Mouse (Mus musculus) megakaryocyte, adult 5-6 weeks (primary cell): ENCODE data around the gene Plxna2. TPM values are rescaled to one million over a fixed set of nuclear protein-coding genes. Genes with fewer than 3 reads are reported as not detected.

Experiments
- ATAC-seq: 2 replicates; pipeline ENCODE4 v1.8.0; 2016; ENCODE audit warnings: mild to moderate bottlenecking, inconsistent platforms; ENCODE audit not compliant: poor library complexity, severe bottlenecking
- total RNA-seq, 2 experiments: library from RNA; stranded (forward) in 1 of 2; stranded (reverse) in 1 of 2; fragments of 153-499, 151-499 nt in 1 of 2; fragments of 221-1000, 200-1000 nt in 1 of 2; gene quantifications; 2 replicates each; pipeline versions ENCODE4 v1.2.3 to v1.2.4; 2015 to 2017

Plxna2 gene
- total RNA-seq, 2 experiments from 2014 or later = 0.18 TPM; not detected in 1

DNA sequence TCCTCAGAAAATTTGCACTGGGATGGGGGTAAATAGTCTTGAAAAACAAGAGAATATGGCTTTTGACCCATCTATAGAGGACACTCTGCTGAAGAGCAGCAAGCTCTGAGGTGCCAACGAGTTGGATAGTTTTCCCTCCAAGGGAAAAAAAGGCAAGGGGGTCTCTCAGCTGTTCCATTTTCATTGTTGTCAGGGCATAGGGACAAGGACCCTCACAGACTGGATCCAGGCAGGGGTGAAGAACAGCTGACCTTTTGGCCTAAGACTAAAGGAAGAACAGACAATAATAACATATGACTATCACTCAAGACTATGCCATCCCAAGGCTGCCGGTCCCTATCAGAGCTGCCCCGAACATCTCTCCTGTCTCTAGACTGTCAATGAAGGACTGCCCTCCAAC, 4.2 kb downstream of the Plxna2 start:
- no peak for ATAC-seq

DNA sequence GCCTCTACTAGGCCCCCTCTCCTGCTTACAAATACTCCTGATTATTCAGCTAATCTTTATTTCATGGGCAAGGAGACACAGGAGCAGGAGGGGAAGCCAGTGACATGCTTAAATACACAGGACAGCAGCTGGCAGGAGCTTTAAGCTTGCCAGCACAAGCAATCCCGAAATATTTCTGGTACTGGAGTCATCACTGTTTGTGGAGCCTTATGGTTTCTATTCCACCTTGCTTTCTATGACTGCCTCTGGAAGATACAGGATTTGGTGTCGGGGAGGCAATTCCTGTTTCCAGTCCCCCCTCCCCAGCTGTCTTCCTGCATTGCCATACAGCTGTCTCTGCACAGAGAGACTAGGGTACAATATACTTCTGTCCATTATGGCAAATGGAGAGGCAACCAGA, 4.7 kb downstream of the Plxna2 start:
- ATAC-seq = no peak

DNA sequence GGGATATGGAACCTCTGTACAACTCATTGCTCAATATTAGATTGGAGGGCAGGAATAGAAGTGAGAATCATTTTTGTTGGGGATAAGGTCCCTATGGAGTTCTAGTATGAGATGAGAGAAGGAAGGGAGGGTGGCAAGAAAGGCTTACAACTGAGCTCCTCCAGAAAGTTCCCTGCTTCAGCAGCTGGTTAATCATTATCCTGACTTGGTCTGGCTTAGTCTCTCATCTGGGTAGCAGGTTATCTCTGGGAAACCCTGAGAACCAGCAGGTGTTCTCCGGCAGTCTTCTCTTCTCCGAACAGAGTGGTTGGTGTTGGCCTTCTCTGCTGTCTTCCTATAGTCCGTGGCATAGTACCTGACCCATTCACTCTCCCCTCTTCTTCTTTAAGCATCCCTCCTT, 5.6 kb downstream of the Plxna2 start:
- no peak for ATAC-seq

DNA sequence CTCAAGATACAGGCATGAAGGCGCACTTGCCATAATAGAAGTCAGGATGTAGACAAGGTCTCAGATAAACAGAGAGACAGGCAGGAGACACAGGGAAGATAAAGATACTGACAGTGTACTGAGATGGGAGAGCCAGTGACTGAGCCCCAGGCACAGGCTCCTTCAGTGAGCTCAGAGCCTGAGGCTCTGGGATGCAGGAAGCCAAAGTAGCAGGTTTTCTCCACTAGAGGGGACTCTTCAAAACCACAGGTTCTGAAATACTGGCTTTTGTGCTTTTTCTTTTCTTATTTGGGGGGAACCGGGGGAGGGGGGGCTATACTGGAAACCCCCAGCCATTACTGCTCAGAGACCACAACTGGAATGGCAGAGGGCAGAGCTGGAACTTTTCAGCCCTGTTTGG, 6.4 kb downstream of the Plxna2 start:
- no peak for ATAC-seq

DNA sequence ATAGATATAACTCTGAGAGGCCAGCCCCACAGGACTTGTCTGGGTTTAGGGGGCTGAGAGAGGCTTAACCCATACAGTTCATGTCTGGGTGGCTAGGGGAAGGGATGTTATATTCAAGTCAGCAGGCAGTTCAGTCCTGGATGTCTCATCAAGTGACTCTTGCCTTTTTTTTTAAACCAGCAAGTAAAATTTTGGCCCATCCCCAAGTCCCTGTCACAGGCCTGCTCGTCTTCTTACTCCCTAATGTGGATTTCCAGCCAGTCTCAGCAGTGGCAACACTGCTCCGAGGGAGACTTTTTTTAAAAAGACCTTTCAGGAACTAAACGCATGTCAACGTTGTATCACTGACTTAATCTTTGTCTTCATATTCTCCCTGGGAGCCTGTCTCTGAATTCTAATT, 7.0 kb downstream of the Plxna2 start:
- no peak for ATAC-seq

DNA sequence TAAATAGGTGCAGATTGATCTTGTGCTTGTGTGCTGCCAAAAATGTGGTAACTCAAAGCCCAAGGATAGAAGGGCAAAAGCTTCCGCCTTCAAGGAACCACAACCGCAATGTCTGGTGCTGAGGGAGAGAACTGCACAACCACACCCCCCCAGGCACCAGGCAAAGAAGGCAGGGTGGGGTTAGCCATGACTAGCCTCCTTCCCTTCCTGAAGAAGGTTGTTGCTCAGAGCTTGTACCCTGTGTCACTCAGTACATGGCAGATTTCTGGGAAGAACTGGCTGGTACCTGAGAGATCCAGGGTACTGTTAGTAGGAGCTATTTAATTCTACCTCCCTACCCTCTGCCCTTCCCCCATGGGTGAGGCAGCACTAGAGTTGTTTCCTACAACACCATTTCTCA, 8.1 kb downstream of the Plxna2 start:
- ATAC-seq = peak; percentile 58

DNA sequence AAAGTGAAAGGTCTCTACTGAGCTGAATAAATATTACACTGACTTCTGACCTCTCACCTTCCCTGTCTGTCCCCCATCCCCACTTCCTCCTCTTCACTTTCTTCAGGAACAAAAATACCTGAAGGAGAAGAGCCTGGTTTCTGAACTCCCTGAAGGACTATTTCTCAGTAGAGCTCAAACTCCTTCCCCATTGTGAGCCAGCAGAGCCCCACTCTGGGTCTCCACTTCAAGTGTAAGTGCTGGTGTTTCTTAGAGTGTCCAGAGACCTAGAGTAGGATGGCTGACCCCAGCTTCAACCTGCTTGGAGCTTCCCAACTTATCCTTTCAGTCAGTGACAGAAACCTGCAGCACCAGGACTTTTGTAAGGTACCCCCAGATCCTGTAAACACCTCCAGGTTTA, 9.3 kb downstream of the Plxna2 start:
- ATAC-seq = no peak

DNA sequence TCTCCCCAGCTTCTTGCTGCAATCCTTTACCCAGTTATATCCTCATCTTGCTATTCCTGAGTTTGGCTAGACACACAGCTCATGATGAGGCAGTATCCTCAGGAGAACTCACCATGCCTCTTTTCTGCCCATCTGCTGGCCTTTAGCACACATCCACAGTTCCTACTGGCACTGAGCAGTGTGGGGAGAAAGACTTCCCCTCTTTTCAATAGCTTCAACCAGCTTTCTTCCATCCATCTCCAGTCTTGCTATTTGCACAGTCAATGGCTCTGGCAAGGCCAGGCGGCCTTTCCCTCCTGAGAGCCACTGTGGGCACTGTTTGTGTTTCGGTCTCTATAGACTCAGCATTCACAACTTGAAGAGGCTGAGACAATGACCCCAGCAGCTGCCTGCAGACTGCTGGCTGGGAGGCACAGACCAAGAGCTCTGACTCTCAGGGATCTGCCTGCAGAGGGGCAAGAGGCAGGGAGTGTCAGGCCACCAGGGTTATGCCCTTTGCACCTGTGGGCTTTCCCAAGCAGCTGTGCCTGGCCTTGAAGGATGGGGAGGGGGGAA, 11.2 kb downstream of the Plxna2 start:
- ATAC-seq = no peak

DNA sequence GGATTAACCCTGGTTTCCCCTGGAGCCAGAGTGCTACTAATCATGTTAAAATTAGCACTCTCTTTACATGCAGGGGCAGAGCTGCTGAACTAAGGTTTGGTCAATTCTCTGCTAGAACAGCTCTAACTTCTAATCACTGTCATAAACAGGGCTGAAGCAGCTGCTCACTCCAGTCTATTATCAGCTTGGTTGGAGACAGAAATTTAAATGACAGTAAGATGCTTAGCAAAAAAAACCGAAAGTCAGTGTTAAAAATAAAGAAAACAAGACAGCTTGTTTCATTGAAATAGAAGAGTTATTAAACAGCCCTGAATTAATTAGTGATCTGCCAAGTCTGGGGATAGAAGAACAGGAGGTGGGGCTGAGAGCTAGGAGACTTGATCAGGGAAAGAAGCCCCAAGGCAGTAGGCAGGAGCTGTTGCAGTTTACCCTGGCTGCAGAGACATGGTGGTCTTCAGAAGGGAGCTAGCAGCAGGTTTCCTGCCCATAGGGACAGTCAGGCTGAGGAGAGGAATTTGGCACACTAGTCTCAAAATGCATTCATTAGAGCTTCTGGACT, 12.6 kb downstream of the Plxna2 start:
- no peak for ATAC-seq

DNA sequence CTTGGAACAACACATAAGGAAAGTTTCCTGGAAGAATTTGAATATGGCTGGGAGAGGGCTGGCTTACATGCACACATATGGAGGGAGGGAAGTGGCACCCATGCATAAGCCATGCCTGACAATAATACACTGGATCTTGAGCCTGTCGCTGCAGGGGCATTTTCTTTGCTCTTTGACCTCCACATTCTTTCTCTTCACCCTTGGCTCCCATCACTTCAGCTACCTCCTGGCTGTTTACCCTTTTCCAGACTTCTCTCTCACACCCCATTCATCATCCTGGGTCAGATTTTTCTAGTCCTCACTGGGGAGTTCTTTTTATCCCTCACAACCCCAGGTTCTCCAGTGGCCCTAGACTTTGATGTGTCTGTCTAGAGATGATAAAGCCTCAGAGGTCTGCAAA, 13.6 kb downstream of the Plxna2 start:
- no peak for ATAC-seq

DNA sequence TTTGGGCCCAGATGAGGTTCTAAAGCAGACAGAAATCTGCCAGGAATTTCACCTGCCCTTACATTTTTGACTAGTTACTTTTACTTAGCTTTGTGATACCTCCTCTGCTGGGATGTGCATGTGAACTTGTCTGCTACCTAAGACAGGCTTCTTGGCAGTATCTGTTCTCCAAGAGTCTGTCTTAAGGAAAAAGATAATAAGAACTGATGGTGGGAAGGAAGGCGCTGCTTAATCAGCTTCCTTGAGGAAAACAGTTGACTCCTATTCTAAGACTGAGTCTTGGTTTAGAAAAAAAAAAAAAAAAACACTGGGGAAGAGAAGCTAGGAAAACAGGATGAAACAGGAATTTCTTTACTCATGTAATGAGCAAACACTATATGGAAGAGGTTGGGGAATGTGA, 14.0 kb downstream of the Plxna2 start:
- ATAC-seq = no peak

DNA sequence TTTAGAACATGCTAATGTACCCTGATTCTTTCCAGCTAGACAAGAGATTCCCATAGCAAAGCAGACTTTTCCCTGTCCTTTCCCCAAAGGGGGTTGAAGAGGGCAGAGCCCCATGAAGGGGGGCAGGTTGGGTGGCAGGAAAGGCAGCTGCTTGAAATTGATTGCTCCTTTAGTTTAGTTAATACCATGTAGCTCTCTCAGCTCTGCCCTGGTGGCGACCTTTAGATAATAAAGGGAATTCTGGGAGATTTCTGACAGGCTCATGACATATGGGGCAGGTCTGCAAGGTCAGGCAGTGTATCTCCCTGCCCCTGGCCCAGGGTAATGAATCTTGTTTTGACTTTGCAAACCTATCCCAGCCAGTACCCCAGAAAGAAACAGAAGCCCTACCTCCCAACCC, 17.4 kb downstream of the Plxna2 start:
- ATAC-seq = no peak

DNA sequence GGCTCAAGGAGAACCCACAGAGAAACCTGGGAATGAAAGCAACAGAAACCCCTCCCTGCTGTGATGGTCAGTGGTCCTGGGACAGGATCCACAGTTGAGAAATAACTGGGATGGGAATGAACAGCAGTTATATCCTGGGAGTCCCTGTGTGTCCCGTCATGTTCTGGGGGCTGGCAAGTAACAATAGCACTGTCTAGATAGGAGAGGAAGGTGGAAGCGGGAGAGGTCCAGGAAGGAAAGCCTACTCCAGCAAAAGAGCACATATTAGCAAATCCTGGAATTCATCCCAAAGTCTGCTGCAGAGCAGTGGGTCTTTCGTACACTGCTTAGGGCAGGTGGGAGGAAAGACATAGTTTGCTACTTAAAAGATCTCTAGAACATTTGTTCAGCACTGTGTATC, 17.9 kb downstream of the Plxna2 start:
- no peak for ATAC-seq

DNA sequence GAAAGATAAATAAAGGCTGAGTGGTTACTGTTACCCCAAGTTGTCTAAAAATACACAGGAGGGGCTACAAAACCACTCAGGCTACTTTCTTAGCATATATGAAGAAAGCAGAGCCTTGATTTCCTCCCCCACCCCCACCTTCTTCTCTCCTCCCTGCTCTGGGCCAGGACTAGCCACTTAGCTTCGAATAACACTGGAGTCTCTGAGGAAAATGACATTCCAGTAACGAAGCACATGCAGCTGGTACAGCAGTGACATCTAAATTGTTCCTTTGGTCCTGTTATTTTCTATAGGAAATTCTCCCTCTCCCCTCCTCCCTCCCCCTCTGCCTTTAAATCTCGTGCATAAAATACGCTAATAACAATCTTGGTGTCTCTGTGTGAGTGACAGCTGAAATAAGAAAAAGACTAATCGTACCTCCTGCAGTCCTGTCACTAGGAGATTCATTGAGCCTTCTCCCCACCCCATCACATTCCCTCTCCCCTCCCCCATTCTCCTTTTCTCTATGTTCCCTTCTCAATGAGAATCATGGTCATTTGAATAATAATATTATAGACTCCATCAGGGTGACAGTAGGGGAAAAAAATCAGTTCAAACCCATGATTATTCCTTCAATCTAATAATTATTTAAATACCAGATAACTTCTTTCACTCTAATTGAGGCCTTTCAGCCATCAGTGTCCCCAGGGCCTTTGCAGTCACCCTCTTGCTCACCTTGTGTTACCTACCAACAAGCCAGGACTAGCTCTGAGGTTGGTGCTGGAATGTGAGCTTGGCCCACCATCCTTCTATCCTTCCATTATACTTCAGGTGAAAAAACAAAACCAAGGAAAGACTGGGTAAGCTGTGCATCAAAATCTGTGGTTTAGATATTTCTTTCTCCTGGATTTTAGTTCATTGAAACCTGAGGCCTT, 19.6 kb downstream of the Plxna2 start:
- ATAC-seq = no peak

DNA sequence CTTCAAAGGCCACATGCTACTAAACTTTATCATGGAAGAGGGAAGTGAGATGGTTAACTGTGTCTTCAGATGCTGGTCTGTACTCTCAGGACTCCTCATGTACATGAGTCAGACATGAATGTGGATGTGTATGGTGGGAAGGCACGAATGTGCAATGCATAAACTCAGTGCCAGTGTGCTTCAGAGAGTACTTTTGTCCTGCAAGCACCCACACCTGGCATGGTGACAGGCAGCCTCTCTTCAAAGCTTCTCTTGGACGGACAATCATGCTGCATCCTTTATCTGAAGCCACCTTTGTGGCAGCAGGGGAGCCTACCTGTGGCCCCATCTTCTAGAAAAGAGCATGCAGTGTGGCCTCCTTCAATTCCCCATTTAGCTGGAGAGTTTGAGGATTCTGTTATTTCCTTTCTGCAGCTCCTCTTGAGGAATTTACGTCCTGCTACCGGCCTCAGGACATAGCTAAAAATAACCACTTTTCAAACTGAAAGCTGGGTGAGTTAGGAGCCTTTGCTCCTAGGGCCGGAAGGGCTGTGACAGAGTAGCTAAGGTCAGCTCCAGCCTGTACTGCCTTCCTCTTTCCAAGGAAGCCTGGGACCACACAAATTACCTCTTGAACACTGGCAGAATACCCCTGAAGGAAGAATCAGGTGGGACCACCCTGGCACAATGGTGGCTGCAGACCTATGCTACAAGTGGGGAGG, 23.7 kb downstream of the Plxna2 start:
- ATAC-seq = no peak

DNA sequence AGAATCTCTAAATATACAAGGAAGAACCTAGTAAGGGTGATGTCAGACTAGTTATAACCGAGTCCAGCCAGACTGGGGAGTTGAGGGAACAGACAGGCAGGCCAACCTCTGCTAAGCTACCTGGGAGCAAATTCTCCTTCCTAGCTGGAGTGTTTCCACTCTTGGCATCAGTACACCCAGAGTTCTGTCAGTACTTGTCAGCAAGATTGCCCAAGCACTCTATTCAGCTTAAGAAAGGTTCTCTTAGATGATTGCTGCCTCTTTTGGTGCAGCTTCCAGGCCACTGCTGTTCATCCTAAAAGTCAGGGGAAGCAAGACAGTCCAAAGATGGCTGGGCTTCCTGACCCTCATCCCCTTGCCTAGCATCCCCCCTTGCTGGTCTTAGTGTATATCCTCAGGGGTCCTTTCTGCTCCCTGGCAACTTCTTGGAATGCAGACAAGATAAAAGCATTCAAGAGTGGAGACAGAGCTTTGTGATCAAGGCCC, 24.3 kb downstream of the Plxna2 start:
- ATAC-seq = no peak

DNA sequence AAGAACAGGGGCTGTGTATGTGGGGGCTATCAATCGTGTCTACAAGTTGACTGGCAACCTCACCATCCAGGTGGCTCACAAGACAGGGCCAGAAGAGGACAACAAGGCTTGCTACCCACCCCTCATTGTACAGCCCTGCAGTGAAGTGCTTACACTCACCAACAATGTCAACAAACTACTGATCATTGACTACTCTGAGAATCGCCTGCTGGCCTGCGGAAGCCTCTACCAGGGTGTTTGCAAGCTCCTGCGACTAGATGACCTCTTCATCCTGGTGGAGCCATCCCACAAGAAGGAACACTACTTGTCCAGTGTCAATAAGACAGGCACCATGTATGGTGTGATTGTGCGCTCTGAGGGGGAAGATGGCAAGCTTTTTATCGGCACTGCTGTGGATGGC, 25.9 kb downstream of the Plxna2 start:
- no peak for ATAC-seq

DNA sequence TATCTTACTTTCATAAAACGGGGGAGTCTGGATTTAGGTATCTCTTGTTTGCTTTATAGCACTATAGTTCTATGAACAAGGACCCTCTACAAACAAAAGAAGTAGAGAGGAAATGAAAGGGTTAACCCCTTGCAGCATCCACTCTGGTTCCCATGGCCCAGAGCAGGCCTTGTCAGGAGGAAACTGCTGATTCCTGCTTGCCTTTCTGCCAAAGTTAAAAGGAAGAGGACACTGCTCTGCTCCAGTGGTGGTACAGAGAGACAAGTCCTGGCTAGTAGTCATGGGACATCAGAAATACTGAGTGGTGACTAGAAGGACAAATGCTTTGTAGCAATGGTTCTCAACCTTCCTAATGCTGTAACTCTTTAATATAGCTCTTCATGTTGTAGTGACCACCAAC, 27.9 kb downstream of the Plxna2 start:
- ATAC-seq = no peak

DNA sequence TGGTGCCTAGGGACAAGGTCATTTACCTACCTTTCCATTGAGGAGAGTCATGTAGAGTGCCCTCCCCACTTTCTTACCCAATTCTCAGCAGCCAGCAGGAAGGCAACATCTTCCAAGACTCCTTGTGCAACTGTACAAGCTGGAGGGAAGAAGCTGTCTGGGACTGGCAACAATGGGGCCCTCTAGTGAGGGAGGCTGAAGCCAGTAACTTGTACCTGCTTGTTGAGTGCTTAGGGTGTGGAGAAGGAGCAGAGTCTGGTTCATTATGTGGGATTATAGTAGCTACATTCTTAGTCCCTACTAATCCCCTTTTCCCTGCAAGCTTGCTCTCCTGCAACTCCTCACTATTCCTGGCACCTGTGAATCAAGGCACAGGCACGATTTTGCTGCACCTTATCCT, 32.1 kb downstream of the Plxna2 start:
- no peak for ATAC-seq

DNA sequence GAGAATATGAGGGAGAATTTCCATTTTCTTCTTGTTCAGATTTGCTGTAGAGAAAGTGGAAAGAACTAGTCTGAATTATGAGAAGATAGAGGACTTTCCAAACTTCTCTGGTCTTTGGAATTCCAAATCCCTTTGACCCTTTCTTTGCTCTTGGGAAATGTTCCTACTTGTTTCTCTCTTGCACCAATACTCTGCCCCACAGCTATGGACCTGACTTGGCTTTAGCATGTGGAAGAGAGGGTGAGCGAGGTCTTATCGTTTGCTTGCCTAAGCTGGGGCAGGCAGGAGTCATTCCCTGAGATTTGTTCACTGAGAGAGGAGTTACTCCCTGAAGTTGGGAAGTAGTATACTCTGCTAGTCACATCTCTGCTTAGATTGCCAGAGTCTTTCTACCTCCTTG, 32.5 kb downstream of the Plxna2 start:
- no peak for ATAC-seq

DNA sequence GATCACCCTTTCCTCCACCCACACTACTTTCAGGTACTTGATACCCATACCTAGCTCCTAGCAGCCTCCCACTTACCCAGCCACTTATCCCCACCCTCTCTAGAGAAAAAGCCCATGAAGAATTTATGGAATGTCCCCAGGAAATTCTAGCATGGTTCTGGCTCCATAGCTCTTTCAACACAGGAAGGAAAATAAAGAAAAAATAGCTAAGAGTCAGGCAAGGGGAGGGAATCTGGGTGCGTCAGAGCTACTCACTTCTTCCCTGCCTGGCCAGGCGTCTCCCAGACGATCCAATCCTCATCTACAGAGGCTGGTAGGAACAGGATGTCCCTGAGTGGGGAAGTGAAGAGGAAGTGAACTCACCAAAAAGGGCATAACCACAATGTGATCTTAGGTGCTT, 34.0 kb downstream of the Plxna2 start:
- ATAC-seq = no peak
